ENCODE assay signal across 18 mouse cellular contexts in genomic region chr6:108336506-108336905, GRCm38 (mm10).
"Had no signal": no experiment of that assay in that cellular context is flagged by ENCODE, and none has a peak within 500 bp of the region (broad histone marks: within the 10 kb centered on the region; RNA-seq: fewer than 3 reads in every experiment).

No protein-coding gene starts in this region.

- H3K4me1 ChIP-seq: lung, embryonic 15.5 days; midbrain, embryonic 13.5 days; neural tube, embryonic 13.5 days had no signal

- H3K9me3 ChIP-seq: lung, embryonic 15.5 days; megakaryocyte, embryonic 14.5 days; midbrain, embryonic 13.5 days; midbrain, embryonic 15.5 days; neural tube, embryonic 13.5 days; neural tube, embryonic 15.5 days had no signal

- H3K27ac ChIP-seq: lung, embryonic 15.5 days; macrophage; midbrain, embryonic 13.5 days; midbrain, embryonic 15.5 days; neural tube, embryonic 13.5 days; neural tube, embryonic 15.5 days had no signal

- H3K36me3 ChIP-seq: lung, embryonic 15.5 days; midbrain, embryonic 13.5 days; midbrain, embryonic 15.5 days; neural tube, embryonic 13.5 days; neural tube, embryonic 15.5 days had no signal

- H3K9ac ChIP-seq: lung, embryonic 15.5 days; midbrain, embryonic 13.5 days; midbrain, embryonic 15.5 days; neural tube, embryonic 13.5 days; neural tube, embryonic 15.5 days had no signal

- H3K4me2 ChIP-seq: lung, embryonic 15.5 days; midbrain, embryonic 11.5 days; midbrain, embryonic 13.5 days; midbrain, embryonic 15.5 days; neural tube, embryonic 13.5 days; neural tube, embryonic 15.5 days had no signal

- H3K27me3 ChIP-seq: lung, embryonic 15.5 days; megakaryocyte, embryonic 14.5 days; midbrain, embryonic 13.5 days; midbrain, embryonic 15.5 days; neural tube, embryonic 13.5 days; neural tube, embryonic 15.5 days had no signal

- DNase-seq: lung, adult 2 months; lung, postnatal 14 days; lung, postnatal 36 days; retina, postnatal 1 day; right cerebral cortex, postnatal 4 days; spleen, adult 18-20 months; thymus, adult 18-20 months; thymus, postnatal 14 days; thymus, postnatal 36 days had no signal

- ATAC-seq: lung, postnatal 0 days; midbrain, embryonic 13.5 days; midbrain, embryonic 15.5 days had no signal

- H3K4me3 ChIP-seq: lung, embryonic 15.5 days; megakaryocyte, embryonic 14.5 days; midbrain, embryonic 13.5 days; midbrain, embryonic 15.5 days; neural tube, embryonic 13.5 days; neural tube, embryonic 15.5 days had no signal
